Mouse (Mus musculus): ENCODE measurements around the gene Psmd7. TPM values are rescaled to one million over a fixed set of nuclear protein-coding genes. Genes with fewer than 3 reads are reported as not detected.
"Not testable (repeated sequence)": the region's sequence is repeated elsewhere in the genome, so short reads cannot be mapped to it uniquely, and the experiment has no call there.

Psmd7 gene
- total RNA-seq (2021), result 10 to 100 TPM; 87.4 to 89.7 TPM
- long read RNA-seq, experiment 1, transcript Psmd7-201 (7 exons, 1,581 nt), result major isoform, 165 of 174 reads
- long read RNA-seq, experiment 1, partial matches to known transcripts, result 2 of 174 reads
- long read RNA-seq, experiment 1, other reads (novel, unspliced or antisense), result 5 of 174 reads
- long read RNA-seq, experiment 2, transcript Psmd7-201 (7 exons, 1,581 nt), result major isoform, 230 of 242 reads
- long read RNA-seq, experiment 2, partial matches to known transcripts, result 2 of 242 reads
- long read RNA-seq, experiment 2, other reads (novel, unspliced or antisense), result 8 of 242 reads

GRCm38 (mm10) chr8:107587995-107588780 lies at the start of gene Psmd7:
Psmd7 (minus strand) TSS chr8:107588464.
- peak; percentile 83 to 89 for DNase-seq (ENCODE audit: low spot score in 2 of 2)

GRCm38 (mm10) chr8:107633734-107634133 lies 45.5 kb upstream of the Psmd7 start:
- DNase-seq (ENCODE audit: low spot score in 2 of 2), result no peak

GRCm38 (mm10) chr8:107629701-107630100 lies 41.4 kb upstream of the Psmd7 start:
- no peak for DNase-seq (ENCODE audit: low spot score in 2 of 2)

GRCm38 (mm10) chr8:107628501-107629149 lies 40.4 kb upstream of the Psmd7 start:
- no peak for DNase-seq (ENCODE audit: low spot score in 2 of 2)

- no peak for DNase-seq (ENCODE audit: low spot score in 2 of 2)
Measured at GRCm38 (mm10) chr8:107627881-107628280, 39.6 kb upstream of the Psmd7 start.

GRCm38 (mm10) chr8:107624301-107624700 lies 36.0 kb upstream of the Psmd7 start:
- not testable (repeated sequence) for DNase-seq (ENCODE audit: low spot score in 2 of 2)

- DNase-seq (ENCODE audit: low spot score in 2 of 2), result no peak
Measured at GRCm38 (mm10) chr8:107621930-107622623, 33.8 kb upstream of the Psmd7 start.

GRCm38 (mm10) chr8:107621136-107621535 lies 32.9 kb upstream of the Psmd7 start:
- DNase-seq (ENCODE audit: low spot score in 2 of 2), result no peak

GRCm38 (mm10) chr8:107618499-107618898 lies 30.2 kb upstream of the Psmd7 start:
- DNase-seq (ENCODE audit: low spot score in 2 of 2), result no peak

GRCm38 (mm10) chr8:107613411-107613810 lies 25.1 kb upstream of the Psmd7 start:
- no peak for DNase-seq (ENCODE audit: low spot score in 2 of 2)

GRCm38 (mm10) chr8:107610845-107611244 lies 22.6 kb upstream of the Psmd7 start:
- DNase-seq (ENCODE audit: low spot score in 2 of 2), result no peak

- no peak for DNase-seq (ENCODE audit: low spot score in 2 of 2)
Measured at GRCm38 (mm10) chr8:107608751-107609150, 20.5 kb upstream of the Psmd7 start.

- DNase-seq (ENCODE audit: low spot score in 2 of 2), result peak in 1 of 2 experiments; percentile 34
Measured at GRCm38 (mm10) chr8:107603026-107603425, 14.8 kb upstream of the Psmd7 start.

GRCm38 (mm10) chr8:107599691-107600090 lies 11.4 kb upstream of the Psmd7 start:
- DNase-seq (ENCODE audit: low spot score in 2 of 2), result no peak

GRCm38 (mm10) chr8:107597731-107598130 lies 9.5 kb upstream of the Psmd7 start:
- DNase-seq (ENCODE audit: low spot score in 2 of 2), result no peak

- no peak for DNase-seq (ENCODE audit: low spot score in 2 of 2)
Measured at GRCm38 (mm10) chr8:107594817-107595216, 6.6 kb upstream of the Psmd7 start.

- no peak for DNase-seq (ENCODE audit: low spot score in 2 of 2)
Measured at GRCm38 (mm10) chr8:107593967-107594729, 5.9 kb upstream of the Psmd7 start.

- no peak for DNase-seq (ENCODE audit: low spot score in 2 of 2)
Measured at GRCm38 (mm10) chr8:107587429-107587994, 752 bp downstream of the Psmd7 start.

- no peak for DNase-seq (ENCODE audit: low spot score in 2 of 2)
Measured at GRCm38 (mm10) chr8:107582136-107582535, 6.1 kb downstream of the Psmd7 start.

GRCm38 (mm10) chr8:107581536-107581935 lies 6.7 kb downstream of the Psmd7 start:
- DNase-seq (ENCODE audit: low spot score in 2 of 2), result no peak

All from adrenal gland, postnatal 4 days (tissue).